Mouse (Mus musculus) embryonic fibroblast, embryonic 13.5 days (primary cell): ENCODE measurements around the gene Ajm1. TPM values are rescaled to one million over a fixed set of nuclear protein-coding genes. Genes with fewer than 3 reads are reported as not detected.
"Not testable (repeated sequence)": the region's sequence is repeated elsewhere in the genome, so short reads cannot be mapped to it uniquely, and the experiment has no call there.

Experiments
- H3K27ac ChIP-seq: 2 replicates; pipeline ENCODE4 v1.5.1; 2012; ENCODE audit warnings: low read length, control low read depth, inconsistent platforms; ENCODE audit not compliant: insufficient read depth
- H3K4me1 ChIP-seq: 2 replicates; pipeline ENCODE4 v1.6.1; 2011; ENCODE audit warnings: low read length; ENCODE audit not compliant: control insufficient read depth, insufficient read depth
- H3K4me3 ChIP-seq: 2 replicates; pipeline ENCODE4 v1.5.1; 2011; ENCODE audit warnings: mild to moderate bottlenecking, control low read depth, low read length; ENCODE audit not compliant: insufficient read depth
- CTCF ChIP-seq: IDR thresholded peaks from 2 replicates; pipeline ENCODE4 v1.5.1; 2011; ENCODE audit warnings: mild to moderate bottlenecking, control low read depth, low read length, moderate library complexity, borderline replicate concordance; ENCODE audit not compliant: insufficient read depth
- POLR2A ChIP-seq: IDR thresholded peaks from 2 replicates; pipeline ENCODE4 v1.6.1; 2011; ENCODE audit warnings: low read depth, mild to moderate bottlenecking, control low read depth, low read length, moderate library complexity
- polyA plus RNA-seq: library from polyadenylated mRNA; stranded (reverse); fragments of >200 nt; gene quantifications from 2 replicates; pipeline ENCODE4 v1.2.4, GENCODE M21; 2011; ENCODE audit warnings: low read depth; ENCODE audit not compliant: missing spikeins, insufficient read length

Gene Ajm1
- polyA plus RNA-seq, 1 experiment = 0.25 TPM

DNA sequence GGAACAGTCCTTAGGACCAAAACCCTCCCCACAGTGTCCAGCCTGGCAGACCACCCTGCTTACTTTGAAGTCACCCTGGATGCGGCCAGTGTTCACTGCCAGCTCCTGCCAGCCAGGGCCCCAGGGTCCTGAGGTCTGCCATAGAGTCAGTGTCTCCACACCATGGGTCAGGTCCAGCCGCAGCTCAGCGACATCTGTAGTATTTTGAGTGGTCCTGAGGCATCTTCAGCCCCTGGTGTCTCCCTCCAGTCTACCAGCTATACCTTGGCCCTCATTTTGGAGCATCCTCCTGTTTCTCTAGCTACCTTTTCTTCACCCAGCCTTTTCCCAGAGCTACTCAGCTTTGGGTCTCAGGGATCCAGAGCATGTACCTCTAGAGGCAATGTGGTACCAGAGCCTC, 12.2 kb downstream of the Ajm1 start:
- TF ChIP-seq POLR2A (no peak), CTCF (no peak)
- Histone ChIP-seq H3K4me1 (no peaks in the 10 kb centered on the region), H3K4me3 (no peak overlapping the region), H3K27ac (no peak overlapping the region)

- no peak overlapping the region for H3K4me3 ChIP-seq
- H3K27ac ChIP-seq = no peak overlapping the region
- H3K4me1 ChIP-seq = no peaks in the 10 kb centered on the region
- TF ChIP-seq POLR2A = no peak
- no peak for TF ChIP-seq CTCF
These were observed 13.0 kb downstream of the Ajm1 start for GRCm38 (mm10) chr2:25568473-25569019.

DNA sequence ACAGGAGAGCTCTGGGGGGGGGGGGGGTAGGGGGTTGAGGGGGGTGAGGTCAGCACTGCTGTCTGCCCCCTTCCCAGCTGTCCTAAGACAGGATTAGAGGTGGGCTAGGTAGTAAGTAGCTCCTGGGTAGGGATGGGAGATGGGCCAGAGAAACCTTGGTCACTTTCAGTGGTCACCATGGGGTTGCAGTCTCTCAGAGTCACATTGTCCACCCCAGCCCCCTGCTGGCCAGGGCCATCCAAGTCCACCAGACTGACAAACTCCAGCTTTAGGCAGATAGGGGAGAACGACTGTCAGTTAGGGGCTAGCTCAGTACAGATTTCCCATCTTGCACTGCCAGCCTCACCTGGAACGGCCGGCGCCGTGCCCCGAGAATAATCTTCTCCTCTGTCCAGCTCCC, 15.0 kb downstream of the Ajm1 start:
- no peak overlapping the region for H3K4me3 ChIP-seq
- TF ChIP-seq POLR2A (no peak), CTCF (peak; percentile 45; the same call in 1 of the 2 replicates)
- no peaks in the 10 kb centered on the region for H3K4me1 ChIP-seq
- H3K27ac ChIP-seq = no peak overlapping the region

GRCm38 (mm10) chr2:25565741-25566140, 15.8 kb downstream of the Ajm1 start:
- H3K4me1 ChIP-seq = no peaks in the 10 kb centered on the region
- no peak for TF ChIP-seq CTCF
- no peak for TF ChIP-seq POLR2A
- H3K27ac ChIP-seq = no peak overlapping the region
- no peak overlapping the region for H3K4me3 ChIP-seq

DNA sequence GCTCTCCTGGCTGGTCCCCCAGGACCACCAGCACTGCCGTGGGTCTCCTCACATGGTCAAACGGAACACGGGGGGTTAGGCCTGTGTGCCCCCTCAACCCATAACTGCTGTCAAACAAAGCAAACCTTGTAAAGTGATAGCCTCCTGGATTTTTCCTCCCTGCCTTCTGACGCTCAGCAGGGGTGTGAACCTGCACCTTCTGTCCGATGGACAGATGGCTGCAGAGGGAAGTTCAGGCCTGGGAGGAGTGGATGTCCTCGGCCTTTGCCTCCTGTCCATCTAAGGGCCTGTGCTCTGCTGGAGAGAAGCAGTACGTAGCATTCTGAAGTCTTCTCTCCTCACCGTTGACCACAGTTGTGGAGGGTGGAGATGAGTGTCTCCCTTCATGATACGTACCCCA, 19.6 kb downstream of the Ajm1 start:
- no peak overlapping the region for H3K27ac ChIP-seq
- H3K4me1 ChIP-seq = peaks cover 3% of the 10 kb centered on the region; the same call in 1 of the 2 replicates
- no peak overlapping the region for H3K4me3 ChIP-seq
- no peak for TF ChIP-seq CTCF
- TF ChIP-seq POLR2A = no peak

- Histone ChIP-seq H3K27ac (no peak overlapping the region), H3K4me1 (peaks cover 3% of the 10 kb centered on the region; the same call in 1 of the 2 replicates), H3K4me3 (no peak overlapping the region)
- TF ChIP-seq CTCF (no peak), POLR2A (no peak)
These were observed 21.0 kb downstream of the Ajm1 start for GRCm38 (mm10) chr2:25560551-25560950.

- Histone ChIP-seq H3K4me1 (peaks cover 3% of the 10 kb centered on the region; the same call in 1 of the 2 replicates), H3K4me3 (peak overlapping the region; percentile 84), H3K27ac (no peak overlapping the region)
- TF ChIP-seq CTCF = no peak
- TF ChIP-seq POLR2A = no peak
These were observed 22.8 kb downstream of the Ajm1 start for GRCm38 (mm10) chr2:25558774-25559173.

GRCm38 (mm10) chr2:25557964-25558360, 23.6 kb downstream of the Ajm1 start:
- TF ChIP-seq CTCF (no peak), POLR2A (no peak)
- peaks cover 3% of the 10 kb centered on the region; the same call in 1 of the 2 replicates for H3K4me1 ChIP-seq
- no peak overlapping the region for H3K27ac ChIP-seq
- H3K4me3 ChIP-seq = peak overlapping the region; percentile 84

DNA sequence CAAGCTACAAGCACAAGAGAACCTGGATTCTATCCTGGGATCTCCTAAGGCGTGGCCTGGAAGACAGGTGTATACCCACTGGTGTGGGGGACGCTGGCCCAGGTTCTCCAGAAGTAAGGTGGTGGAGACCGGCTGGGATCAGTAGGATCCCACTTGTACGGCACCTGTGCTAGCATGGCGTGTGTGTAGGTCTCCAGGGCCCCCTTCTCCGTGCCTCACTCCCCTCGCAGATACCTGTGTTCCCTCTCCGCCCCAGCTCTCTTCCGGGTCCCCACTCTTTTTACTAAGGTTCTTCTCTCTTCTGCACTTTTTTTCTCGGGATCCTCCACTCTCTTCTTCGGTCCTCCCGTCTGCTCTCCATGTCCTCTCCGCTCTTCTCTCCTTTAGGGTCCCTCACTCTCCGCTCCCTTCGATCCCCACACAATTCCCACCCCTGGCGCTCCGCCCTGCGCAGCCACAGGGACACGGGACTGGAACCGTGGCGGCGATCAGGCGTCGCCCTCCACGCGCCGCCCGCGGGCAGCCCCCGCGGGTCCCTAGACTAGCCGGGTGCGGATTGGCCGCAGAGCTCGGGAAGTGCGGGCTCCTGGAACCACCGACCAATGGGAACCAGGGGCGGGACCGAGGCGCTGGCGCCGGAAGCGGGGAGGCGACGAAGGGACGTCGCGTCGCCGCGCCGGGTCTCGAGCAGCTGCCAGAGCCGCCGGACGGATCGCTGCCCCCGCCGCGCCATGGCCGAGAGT, 24.2 kb downstream of the Ajm1 start, which contains the start of gene Edf1:
Edf1 (plus strand) TSS at position 627 of the 743 bp plus-strand sequence.
- Histone ChIP-seq H3K4me3 (peak within 1 kb of the TSS; percentile 84), H3K4me1 (peaks cover 3% of the 10 kb centered on the region; the same call in 1 of the 2 replicates), H3K27ac (no peak within 1 kb of the TSS)
- TF ChIP-seq POLR2A = peak; percentile 87
- no peak for TF ChIP-seq CTCF

- H3K4me1 ChIP-seq = peaks cover 3% of the 10 kb centered on the region; the same call in 1 of the 2 replicates
- TF ChIP-seq POLR2A = no peak
- no peak for TF ChIP-seq CTCF
- H3K4me3 ChIP-seq = no peak overlapping the region
These were observed 25.3 kb downstream of the Ajm1 start for GRCm38 (mm10) chr2:25556296-25556695.

DNA sequence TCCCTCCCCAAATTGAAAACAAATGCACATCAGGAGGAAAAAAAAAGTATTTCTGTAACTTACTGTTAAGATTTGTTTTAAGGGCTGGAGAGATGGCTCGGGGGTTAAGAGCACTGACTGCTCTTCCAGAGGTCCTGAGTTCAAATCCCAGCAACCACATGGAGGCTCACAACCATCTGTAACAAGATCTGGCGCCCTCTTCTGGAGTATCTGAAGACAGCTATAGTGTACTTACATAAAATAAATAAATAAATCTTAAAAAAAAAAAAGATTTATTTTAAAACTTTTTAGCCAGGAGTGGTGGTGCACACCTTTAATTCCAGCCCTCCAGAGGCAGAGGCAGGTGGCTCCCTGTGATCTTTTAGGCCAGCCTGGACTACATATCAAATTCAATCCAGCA, 26.1 kb downstream of the Ajm1 start:
- H3K27ac ChIP-seq, H3K4me3 ChIP-seq, H3K4me1 ChIP-seq: not testable (repeated sequence)

More at GRCm38 (mm10) chr2:25556296-25556695, 25.3 kb downstream of the Ajm1 start:
- no peak overlapping the region for H3K27ac ChIP-seq

- not testable (repeated sequence) for H3K27ac ChIP-seq, H3K4me1 ChIP-seq, H3K4me3 ChIP-seq
These were observed 28.3 kb downstream of the Ajm1 start for GRCm38 (mm10) chr2:25553171-25553786.
